Mouse (Mus musculus): ENCODE data around the gene Oma1.

GRCm38 (mm10) chr4:103358941-103359448, 45.4 kb downstream of the Oma1 start:
- TF ChIP-seq CTCF (IDR thresholded peaks at IDR 0.05; ENCODE audit: low read depth) (no peak), EP300 (IDR thresholded peaks at IDR 0.05; ENCODE audit: low read depth) (no peak)

Data from heart, postnatal 0 days (tissue).